Mouse (Mus musculus) kidney, adult 18-20 months (tissue): ENCODE results near the gene Ptgs1.
"Not testable (repeated sequence)": the region's sequence is repeated elsewhere in the genome, so short reads cannot be mapped to it uniquely, and the experiment has no call there.

Experiments
- DNase-seq: peaks from one replicate; pipeline ENCODE4 v3.0.0; 2021

The Ptgs1 gene

GRCm38 (mm10) chr2:36230366-36230765 lies at the start of gene Ptgs1:
Gene Ptgs1, plus strand, starts transcription at chr2:36230426.
- DNase-seq, result peak; percentile 70

GRCm38 (mm10) chr2:36181587-36182368 lies 48.4 kb upstream of the Ptgs1 start:
- not testable (repeated sequence) for DNase-seq

GRCm38 (mm10) chr2:36183278-36183677 lies 46.9 kb upstream of the Ptgs1 start:
- DNase-seq, result no peak

GRCm38 (mm10) chr2:36184192-36184591 lies 46.0 kb upstream of the Ptgs1 start:
- no peak for DNase-seq

- no peak for DNase-seq
Observed at GRCm38 (mm10) chr2:36184876-36185275, 45.4 kb upstream of the Ptgs1 start.

- DNase-seq, result not testable (repeated sequence)
Observed at GRCm38 (mm10) chr2:36189200-36189599, 41.0 kb upstream of the Ptgs1 start.

- DNase-seq, result no peak
Observed at GRCm38 (mm10) chr2:36191098-36191941, 38.9 kb upstream of the Ptgs1 start.

GRCm38 (mm10) chr2:36197021-36197420 lies 33.2 kb upstream of the Ptgs1 start:
- no peak for DNase-seq

- DNase-seq, result peak; percentile 29
Observed at GRCm38 (mm10) chr2:36197919-36198881, 32.0 kb upstream of the Ptgs1 start.

- no peak for DNase-seq
Observed at GRCm38 (mm10) chr2:36198882-36199262, 31.4 kb upstream of the Ptgs1 start.

- DNase-seq, result no peak
Observed at GRCm38 (mm10) chr2:36200813-36201212, 29.4 kb upstream of the Ptgs1 start.

GRCm38 (mm10) chr2:36201756-36202610 lies 28.2 kb upstream of the Ptgs1 start:
- no peak for DNase-seq

GRCm38 (mm10) chr2:36202611-36202880 lies 27.7 kb upstream of the Ptgs1 start:
- DNase-seq, result no peak

GRCm38 (mm10) chr2:36203011-36203825 lies 27.0 kb upstream of the Ptgs1 start:
- no peak for DNase-seq

- DNase-seq, result no peak
Observed at GRCm38 (mm10) chr2:36204595-36204994, 25.6 kb upstream of the Ptgs1 start.

- no peak for DNase-seq
Observed at GRCm38 (mm10) chr2:36207071-36207470, 23.2 kb upstream of the Ptgs1 start.

- no peak for DNase-seq
Observed at GRCm38 (mm10) chr2:36210796-36211195, 19.4 kb upstream of the Ptgs1 start.

GRCm38 (mm10) chr2:36211785-36212184 lies 18.4 kb upstream of the Ptgs1 start:
- no peak for DNase-seq

GRCm38 (mm10) chr2:36213108-36213507 lies 17.1 kb upstream of the Ptgs1 start:
- no peak for DNase-seq

- DNase-seq, result peak; percentile 88
Observed at GRCm38 (mm10) chr2:36214023-36214422, 16.2 kb upstream of the Ptgs1 start.

- DNase-seq, result no peak
Observed at GRCm38 (mm10) chr2:36214425-36214824, 15.8 kb upstream of the Ptgs1 start.
